ENCODE assay signal across 8 mouse cellular contexts in the genomic region with DNA sequence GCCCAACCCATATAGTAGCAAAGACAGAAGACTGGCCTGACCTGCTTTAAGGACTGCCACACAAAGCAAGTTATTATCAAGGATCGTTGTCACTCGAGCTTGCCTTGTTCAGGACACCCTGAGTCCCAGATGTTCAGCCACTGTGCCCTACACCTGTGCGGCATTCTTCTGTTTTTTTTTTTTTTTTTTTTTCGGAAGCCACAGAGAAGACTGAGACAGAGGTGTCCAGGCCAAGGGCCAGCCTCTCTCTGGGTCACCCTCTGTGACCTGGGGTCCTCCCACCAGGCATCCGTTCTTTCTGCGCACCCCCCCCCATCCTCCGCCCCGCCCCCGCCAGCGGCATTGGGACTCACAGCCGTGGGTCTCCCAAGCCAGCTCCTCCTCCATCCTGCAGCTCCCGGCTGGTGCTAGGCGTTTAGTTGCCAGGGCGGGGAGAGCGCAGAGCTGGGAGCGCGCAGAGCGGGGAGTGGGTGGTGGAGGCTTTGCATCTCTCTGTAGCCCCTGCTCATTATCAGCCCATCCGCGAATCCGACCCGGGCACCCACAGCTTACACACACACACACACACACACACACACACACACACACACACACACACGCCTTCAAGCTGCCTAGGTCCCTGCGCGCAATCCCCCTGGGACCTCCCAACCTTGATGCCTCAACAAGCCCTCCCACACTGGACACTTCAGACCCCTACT. TPM values are rescaled to one million over a fixed set of nuclear protein-coding genes. Genes with fewer than 3 reads are reported as not detected.
A peak's percentile ranks its signal among the peaks of the same experiment; 100 is the strongest.
DNase-seq lines count a peak whose midpoint lies in the region; ATAC-seq lines count a peak whose summit lies in the region.

Ankdd1a (minus strand) TSS at position 387 of the 698 bp plus-strand sequence.

- DNase-seq in kidney, postnatal 14 days: peak; percentile 11
- DNase-seq in kidney, adult 18-20 months: no peak
- DNase-seq in cerebellum, adult 9-10 months: peak; percentile 56
- DNase-seq in forelimb bud, embryonic 11.5 days (ENCODE audit: low read depth, low spot score): peak; percentile 19
- DNase-seq in left cerebral cortex, adult 8-10 months (ENCODE audit: low spot score in 2 of 2): peak; percentile 33 to 60
- DNase-seq in spleen, adult 12 weeks (ENCODE audit: low spot score): no peak

- no peaks in the 10 kb centered on the region for H3K9me3 ChIP-seq in neural tube, embryonic 14.5 days (ENCODE audit: control insufficient read depth, low read length)

- peak within 1 kb of the TSS; percentile 54 for H3K9ac ChIP-seq in neural tube, embryonic 14.5 days (replicated peaks; ENCODE audit: low read depth, low read length)

- ATAC-seq in neural tube, embryonic 14.5 days (ENCODE audit: low read depth): peak; percentile 89
- no peak for ATAC-seq in megakaryocyte, adult 5-6 weeks (ENCODE audit: poor library complexity, severe bottlenecking)

- peak within 1 kb of the TSS; percentile 74 for H3K27ac ChIP-seq in neural tube, embryonic 14.5 days (ENCODE audit: low read depth, low read length)

- peak within 1 kb of the TSS; percentile 61 for H3K4me2 ChIP-seq in neural tube, embryonic 14.5 days (ENCODE audit: low read depth, low read length)

- no peaks in the 10 kb centered on the region for H3K27me3 ChIP-seq in neural tube, embryonic 14.5 days (ENCODE audit: control insufficient read depth, insufficient read depth, low read length)

- no peaks in the 10 kb centered on the region for H3K4me1 ChIP-seq in neural tube, embryonic 14.5 days (ENCODE audit: control insufficient read depth, insufficient read depth, low read length)

- WGBS in neural tube, embryonic 14.5 days: 5% methylated on average over 25 of the region's 25 CpGs

- no peaks in the 10 kb centered on the region for H3K36me3 ChIP-seq in neural tube, embryonic 14.5 days (ENCODE audit: control insufficient read depth, insufficient read depth, low read length)

- peak within 1 kb of the TSS; percentile 29 for H3K4me3 ChIP-seq in neural tube, embryonic 14.5 days (ENCODE audit: low read depth, low read length)

RNA-seq across cellular contexts. Expression of gene Ankdd1a, which starts in this region (rescaled TPM):
- 1 to 10 TPM; 3.8 to 6.4 (median 4.8) TPM for total RNA-seq in left cerebral cortex, adult 8-10 months (2022)
- 0.81 and 1.2 TPM in 2 replicates for polyA plus RNA-seq in neural tube, embryonic 14.5 days (2014; fragmentation: Nextera tagmentation; extraction: Ambion mirVana)
- not detected in 2 replicates for total RNA-seq in megakaryocyte, adult 5-6 weeks (2015)
- total RNA-seq in megakaryocyte, adult 5-6 weeks (2017): 0.08 TPM in 1 of 2 replicates, not detected in the other

Comparison
In these comparisons a context has a peak if more than half of its experiments do, and no peak if none do; other contexts are left out.
1. RNA of gene Ankdd1a (total RNA-seq): 3.8 to 6.4 TPM in left cerebral cortex, adult 8-10 months; 0.08 TPM in megakaryocyte, adult 5-6 weeks; every median in the first group is over 4 times any median in the second.
2. DNase-seq: peak in kidney, postnatal 14 days (single experiment), cerebellum, adult 9-10 months (single experiment), forelimb bud, embryonic 11.5 days (single experiment) and left cerebral cortex, adult 8-10 months (2 of 2); none in kidney, adult 18-20 months (single experiment) and spleen, adult 12 weeks (single experiment).